Mouse (Mus musculus) ovary, postnatal 36 days (tissue): Measurements from ENCODE around the gene Plet1.

Experiments used
- DNase-seq: peaks from one replicate; pipeline ENCODE4 v3.0.0; 2022; ENCODE audit warnings: low spot score, mixed read lengths

The Plet1 gene

GRCm38 (mm10) chr9:50494311-50494710 is at the start of gene Plet1:
Gene Plet1, plus strand, starts transcription at chr9:50494525.
- peak; percentile 38 for DNase-seq

DNA sequence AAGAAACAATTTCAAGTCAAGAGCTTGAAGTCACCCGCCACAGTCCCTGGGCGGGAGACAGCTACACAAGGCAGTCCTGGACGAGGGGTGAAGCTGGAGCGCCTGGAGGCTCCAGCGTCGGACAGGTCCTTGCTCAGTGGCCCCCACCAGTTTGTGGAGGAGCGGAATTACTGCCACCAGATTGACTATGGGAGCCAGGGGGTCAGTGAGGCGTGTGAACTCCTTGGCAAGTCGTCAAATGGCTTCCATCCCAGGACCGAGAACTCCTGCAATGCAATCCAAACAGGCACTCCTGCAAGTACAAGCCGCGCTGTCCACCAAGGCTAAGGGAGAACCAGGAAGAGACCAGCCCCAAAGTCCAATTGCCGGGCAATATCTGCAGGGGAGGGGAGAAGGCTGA is 45.3 kb upstream of the Plet1 start:
- peak; percentile 56 for DNase-seq

GRCm38 (mm10) chr9:50451456-50452218 is 42.7 kb upstream of the Plet1 start:
- DNase-seq, result no peak

DNA sequence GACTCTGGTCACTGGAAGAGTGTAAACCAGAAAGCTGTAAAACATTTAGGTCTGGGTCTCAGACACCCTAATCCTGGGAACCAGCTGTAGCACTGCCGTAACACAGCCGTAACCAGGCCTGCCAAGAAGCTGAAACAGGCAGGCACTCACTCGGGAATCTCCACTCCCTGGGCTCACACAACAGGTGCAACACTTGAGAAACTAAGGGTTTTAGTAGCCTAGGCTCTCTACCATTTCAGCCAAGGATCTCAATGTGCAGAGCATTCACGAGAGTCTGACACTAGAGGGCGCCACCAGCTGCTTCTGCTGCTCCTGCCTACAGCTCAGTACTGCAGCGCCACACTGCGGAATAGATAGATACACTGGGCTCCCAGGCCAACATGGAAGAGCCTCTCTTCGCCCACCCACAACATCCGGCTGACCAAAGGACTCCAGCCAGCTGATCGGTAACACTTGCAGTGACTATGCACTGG is 42.0 kb upstream of the Plet1 start:
- DNase-seq, result peak; percentile 81

- no peak for DNase-seq
Observed at GRCm38 (mm10) chr9:50457596-50457995, 36.7 kb upstream of the Plet1 start.

- DNase-seq, result no peak
Observed at GRCm38 (mm10) chr9:50459537-50459936, 34.8 kb upstream of the Plet1 start.

DNA sequence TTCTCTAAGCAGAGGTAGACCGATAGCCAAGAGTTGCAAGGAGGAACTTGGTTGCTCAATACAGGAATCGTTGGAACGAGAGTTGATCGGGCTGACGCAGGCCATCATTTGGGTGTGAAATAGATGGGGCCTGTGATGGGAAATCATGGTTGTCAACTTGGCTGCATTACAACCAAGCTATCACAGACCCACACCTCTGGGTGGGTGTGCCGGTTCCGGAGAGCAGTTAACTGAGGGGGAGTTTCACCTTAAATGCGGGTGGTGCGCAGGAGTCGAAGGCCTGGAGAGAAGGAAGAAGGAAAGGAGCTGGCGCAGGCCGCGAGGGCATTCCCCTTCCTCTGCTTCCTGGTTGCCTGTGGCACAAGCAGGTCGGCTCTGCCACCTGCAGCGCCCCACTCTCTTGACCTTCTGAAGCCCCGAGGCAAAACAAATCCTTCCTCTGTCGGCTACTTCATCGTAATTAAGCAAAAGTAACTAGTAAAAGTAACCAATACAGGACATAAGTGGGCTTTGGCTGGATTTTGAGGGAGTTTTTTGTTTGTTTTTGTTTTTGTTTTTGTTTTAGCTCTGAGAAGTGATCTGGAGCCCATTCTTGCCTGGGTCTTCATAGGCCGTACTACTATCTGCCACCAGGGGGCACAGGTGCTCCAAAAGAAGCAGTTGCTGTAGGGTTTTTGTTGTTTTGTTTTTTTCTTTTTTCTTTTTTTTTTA is 31.7 kb upstream of the Plet1 start:
- DNase-seq, result peak; percentile 74

DNA sequence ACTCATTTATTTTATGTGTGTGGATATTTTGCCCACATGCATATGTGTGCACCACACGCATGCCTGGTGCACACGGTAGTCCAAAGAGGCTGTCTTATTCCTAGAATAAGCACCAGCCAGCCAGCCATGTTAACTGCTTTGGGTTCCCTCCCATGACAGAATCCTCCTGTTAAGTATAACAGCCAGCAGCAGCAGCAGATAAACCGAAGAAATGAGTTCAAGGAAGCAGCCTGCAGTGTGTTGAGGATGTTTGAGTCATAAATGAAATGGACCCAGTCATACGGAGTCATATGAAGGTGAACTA is 31.2 kb upstream of the Plet1 start:
- no peak for DNase-seq

DNA sequence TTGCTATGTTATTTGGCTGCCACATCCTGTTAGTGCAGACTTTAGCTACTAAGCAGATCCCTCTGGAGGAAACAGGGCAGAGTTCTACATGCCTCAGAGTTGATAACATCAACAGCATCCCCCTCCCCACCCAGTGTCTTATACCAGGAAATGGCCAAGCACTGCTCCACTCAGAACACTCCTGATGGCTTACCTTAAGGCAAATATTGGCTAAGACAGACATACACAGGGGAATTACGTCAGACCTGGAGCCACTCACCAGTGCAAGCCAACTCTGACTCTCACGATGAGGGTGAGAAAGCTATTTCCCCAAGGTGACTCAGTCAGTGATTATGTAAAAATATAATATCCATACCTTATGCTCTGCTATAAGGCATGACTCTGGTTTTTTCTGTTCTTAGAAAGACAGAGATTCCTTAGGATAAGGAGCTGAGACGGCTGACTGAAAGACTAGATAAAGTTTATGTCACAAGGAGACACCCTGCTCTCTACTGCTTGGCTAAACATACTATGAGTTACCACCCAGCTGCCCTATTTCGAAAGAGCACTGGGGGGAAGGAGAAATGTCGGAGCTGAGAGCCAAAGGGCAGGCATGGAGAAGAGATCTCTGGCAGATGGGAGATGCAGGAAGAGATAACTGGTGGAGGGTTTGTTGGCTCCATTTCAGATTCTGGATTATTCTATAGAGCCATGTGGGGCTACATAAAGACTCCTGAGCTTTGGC is 23.8 kb upstream of the Plet1 start:
- no peak for DNase-seq

DNA sequence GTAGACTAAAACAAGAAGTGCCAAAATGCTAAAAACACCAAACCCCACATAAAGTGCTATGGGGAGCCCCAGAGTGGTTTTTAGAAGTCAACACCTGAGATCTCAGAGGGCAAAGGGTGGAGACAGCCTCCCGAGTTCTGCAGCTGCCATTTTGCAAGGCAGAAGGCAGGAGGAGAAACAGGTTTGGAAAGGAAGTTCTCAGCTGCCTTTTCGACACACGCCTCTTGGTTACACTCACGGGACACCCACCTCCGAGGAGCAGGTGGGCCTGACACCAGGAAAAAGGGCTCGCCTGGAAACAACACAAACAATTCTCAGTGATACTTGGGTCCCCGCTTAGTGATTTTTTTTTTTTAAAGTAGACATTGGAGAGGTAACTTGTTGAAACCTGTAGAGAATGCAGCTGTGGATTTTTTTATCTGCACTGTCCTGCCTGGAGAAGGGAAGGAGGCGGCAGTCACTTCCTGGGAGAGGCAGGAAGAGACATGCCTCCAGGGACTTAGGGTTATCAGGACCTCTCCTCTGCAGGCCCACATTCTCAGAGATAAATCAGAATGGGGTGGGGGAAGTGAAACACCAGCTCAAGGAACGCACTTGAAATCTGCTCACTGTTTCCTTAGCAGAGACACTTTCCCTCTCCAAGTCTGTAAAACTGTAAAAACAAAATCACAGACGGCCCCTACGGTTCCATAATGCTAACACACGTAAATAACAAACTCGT is 23.0 kb upstream of the Plet1 start:
- no peak for DNase-seq

DNA sequence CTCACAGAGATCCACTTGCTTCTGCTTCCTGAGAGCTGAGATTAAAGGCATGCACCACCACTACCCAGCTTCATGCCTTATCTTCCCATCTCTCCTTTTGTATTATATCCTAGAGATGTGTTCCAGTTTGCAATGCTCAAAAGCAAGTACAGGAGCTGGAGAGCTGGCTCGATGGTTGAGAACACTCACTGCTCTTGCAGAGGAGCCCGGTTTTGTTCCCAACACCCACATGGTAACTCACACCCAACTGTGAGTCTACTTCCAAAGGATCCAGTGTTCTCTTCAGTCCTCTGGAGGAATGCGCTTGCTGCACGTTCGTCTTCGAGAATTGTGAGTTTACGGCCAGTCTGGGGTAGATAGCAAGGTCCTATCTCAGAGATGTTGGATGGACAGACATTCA is 19.0 kb upstream of the Plet1 start:
- no peak for DNase-seq

- DNase-seq, result no peak
Observed at GRCm38 (mm10) chr9:50475745-50476144, 18.6 kb upstream of the Plet1 start.

GRCm38 (mm10) chr9:50476651-50477050 is 17.7 kb upstream of the Plet1 start:
- DNase-seq, result no peak

DNA sequence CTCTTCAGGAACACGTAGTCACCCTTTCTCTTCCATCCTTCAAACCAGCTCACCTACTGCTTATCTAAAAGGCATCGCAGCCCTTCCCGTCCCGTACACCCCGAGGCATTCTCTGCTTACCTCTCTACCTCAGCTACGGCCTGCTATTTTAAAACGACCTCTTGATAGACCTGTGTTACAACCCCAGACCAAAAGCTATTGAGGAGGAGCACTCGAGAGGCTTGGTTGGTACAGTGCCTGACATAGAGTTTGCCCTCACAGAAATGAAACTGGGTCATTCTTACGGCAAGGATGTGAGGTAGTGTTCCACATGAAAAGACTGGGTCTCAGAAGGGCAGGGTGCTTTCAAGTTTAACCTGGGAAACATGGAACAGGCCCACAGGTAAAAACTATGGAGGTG is 17.1 kb upstream of the Plet1 start:
- no peak for DNase-seq

DNA sequence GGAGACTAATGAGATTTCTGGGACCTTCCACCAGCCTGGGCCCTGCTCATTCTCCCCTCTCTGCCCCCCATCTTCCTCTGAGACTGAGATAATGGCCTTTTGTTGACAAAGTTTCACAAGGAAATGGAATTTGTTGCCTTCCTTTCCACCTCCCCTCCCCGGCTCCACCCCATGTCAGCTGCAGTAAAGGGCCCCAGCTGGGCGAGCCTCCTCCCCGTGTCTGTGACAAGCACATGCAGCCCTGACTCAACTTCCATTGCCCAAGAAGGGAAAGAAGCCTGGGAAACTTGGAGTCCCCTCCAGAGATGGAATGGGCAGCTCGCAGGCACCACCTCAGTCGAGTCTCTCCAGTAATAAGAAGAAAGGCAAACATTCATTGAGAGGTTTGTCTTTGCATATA is 15.5 kb upstream of the Plet1 start:
- DNase-seq, result no peak

DNA sequence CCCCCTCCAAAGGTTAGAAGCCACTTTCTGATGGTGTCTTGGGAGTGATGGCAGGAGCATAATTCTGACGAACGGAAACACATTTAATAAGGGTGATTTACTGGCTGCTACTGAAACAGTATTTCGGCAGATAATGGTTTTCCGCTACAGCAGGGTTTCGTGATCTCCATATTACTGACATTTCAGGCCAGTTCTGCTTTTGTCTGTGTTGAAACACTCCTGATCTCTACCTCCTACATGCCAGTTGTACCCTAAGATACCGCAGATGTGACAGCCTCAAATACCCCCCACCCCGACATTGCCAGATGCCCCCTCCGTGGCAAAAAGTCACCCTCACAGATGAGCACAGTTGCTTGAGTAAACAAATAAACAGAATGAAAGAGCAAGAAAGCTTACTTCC is 14.8 kb upstream of the Plet1 start:
- no peak for DNase-seq

- no peak for DNase-seq
Observed at GRCm38 (mm10) chr9:50482743-50483142, 11.6 kb upstream of the Plet1 start.

DNA sequence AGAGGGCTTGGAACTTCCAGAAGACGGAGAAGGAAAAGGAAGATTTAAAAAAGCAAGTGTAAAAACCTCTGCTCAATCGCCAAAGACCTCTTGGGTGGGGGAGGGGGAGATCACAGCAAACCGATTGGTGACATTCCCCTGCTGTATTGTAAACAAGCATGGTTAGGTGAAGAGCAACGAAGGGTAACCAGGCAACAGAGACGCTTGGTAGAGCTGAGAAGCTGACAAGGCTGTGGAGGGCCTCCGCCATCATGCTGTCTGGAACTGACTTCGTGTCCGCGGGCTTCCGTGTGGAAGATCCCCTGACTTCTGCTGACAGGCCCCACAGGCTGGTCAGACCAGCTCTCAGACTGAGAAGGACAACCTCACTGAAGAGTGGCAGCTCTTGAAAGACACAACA is 8.8 kb upstream of the Plet1 start:
- no peak for DNase-seq

- no peak for DNase-seq
Observed at GRCm38 (mm10) chr9:50490836-50491235, 3.5 kb upstream of the Plet1 start.

DNA sequence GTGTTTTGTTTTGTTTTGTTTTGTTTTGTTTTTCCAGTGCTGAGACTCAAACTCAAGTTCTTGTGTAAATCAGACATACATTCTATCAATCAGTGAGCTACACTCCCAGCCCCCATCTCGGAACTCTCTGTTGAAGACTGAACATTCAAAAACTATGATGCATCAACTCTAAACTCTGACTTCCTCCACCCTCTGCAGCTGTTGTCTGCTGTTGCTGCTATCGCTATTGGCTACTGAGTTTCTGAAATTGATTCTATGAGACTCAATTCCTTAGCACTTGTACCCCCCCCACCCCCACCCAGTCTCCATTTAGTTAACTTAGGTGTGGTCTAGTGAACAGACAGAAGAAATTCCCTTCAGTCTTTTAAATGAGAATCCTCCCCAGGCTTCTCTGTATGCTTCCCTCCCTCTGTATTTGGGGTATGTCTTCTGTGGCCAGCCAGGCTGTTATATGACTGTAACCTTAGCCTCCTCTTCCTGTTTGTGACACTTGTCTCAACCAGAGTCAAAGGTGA is 2.7 kb upstream of the Plet1 start:
- DNase-seq, result no peak

DNA sequence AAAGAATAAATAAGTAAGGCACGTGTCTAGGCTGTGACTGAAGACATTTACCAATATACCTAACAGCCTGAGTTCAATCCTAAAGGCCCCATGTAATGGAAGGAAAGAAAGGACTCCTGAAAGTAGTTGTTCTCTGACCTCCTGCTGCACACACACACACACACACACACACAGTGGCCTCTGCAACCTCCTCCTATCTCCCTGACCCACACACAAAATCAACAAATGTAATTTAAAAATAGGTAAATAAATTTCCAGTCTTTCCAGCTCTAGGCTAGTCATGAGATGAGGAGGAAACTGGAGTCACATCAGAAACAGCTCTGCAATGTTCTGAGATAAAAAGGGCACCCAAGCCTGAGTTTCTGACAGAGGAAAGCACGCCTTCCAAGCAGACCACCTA is 548 bp upstream of the Plet1 start:
- DNase-seq, result no peak
